Mouse (Mus musculus) spleen, postnatal 14 days (tissue): Measurements from ENCODE around the gene Pxdn.

Experiments
- DNase-seq, 2 experiments: peaks; one replicate each; pipeline ENCODE4 v3.0.0; 2021 to 2022; ENCODE audit warnings: low spot score in 2 of 2

Gene Pxdn

DNA sequence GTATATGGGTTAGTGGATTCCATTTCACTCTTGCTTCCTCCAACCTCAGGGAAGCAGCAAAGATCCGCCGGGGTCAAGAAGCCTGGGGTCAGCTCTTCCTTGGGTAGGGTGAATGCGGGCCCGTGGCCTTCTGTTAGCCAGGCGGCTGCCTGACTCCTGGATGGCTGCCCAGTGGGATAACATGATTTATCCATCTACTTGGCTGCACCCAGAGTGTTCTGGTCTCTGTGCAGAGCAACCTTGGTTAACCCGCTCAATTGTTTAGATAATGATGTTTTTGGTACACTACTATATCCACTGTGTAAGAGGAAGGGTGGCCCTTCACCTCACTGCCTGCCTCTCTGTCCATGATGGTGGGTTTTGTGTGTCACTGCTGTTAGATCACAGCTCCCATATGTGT lies 14.7 kb downstream of the Pxdn start:
- DNase-seq = no peak

GRCm38 (mm10) chr12:29953999-29954398 lies 16.6 kb downstream of the Pxdn start:
- no peak for DNase-seq

DNA sequence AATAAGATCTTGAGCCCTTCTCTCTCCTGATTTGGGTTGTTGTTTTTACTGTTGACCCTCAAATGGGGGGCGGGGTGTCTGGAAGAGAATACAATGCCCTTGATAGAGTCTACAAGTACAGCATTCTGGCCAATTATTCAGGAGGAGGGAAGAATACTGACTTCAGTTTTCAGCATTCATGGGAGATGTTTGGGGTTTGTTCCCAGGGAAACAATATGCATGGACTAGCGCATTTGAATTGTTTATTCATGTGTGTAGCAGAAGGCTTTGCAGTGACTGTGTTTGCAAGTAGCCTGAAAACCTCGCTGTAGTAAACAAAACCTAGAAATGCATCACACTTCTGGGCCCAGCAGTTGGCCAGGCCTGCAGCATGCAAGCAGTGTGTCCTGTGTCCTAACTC lies 17.1 kb downstream of the Pxdn start:
- DNase-seq = no peak

DNA sequence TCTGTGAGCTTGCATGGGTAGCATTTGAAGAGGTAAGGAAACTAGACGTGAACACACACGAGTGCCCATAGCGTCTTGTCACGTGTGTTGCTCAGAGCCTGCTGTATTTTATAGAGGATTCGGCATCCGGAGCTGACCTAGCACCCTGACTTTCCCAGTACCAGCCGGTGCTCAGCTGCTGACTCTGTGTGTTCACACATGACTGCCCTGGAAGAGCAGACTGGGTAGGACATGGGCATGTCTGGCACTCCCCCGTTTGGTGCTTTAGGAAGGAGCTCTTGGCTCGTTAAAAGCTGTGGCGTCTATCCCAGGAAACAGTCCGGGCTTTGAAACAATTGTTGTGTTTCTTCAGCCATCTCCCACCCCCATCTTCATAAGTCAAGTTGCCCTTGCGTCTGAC lies 19.6 kb downstream of the Pxdn start:
- DNase-seq = no peak

GRCm38 (mm10) chr12:29958637-29959036 lies 21.2 kb downstream of the Pxdn start:
- DNase-seq = no peak

- DNase-seq = no peak
Measured at GRCm38 (mm10) chr12:29961041-29961440, 23.6 kb downstream of the Pxdn start.

DNA sequence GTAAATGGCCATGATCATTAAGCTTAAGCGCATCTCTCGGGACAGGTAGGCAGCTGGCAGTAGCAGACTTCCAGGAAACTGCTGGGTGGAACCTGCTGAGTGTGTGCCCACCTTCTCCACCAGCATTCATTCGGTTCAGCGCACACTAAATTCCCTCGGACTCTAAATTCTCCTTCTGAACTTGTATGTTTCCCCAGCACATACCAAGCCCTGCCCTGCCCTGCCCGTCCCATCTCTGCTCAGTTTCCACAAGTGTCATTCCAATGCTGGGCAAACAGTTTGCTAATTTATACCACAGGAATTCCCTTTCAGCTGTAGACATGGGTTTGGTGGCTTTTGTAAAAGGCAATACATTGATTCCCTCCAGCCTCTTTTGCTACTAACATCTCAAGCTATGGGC lies 27.6 kb downstream of the Pxdn start:
- DNase-seq = no peak

- DNase-seq = no peak
Measured at GRCm38 (mm10) chr12:29971795-29972464, 34.5 kb downstream of the Pxdn start.

DNA sequence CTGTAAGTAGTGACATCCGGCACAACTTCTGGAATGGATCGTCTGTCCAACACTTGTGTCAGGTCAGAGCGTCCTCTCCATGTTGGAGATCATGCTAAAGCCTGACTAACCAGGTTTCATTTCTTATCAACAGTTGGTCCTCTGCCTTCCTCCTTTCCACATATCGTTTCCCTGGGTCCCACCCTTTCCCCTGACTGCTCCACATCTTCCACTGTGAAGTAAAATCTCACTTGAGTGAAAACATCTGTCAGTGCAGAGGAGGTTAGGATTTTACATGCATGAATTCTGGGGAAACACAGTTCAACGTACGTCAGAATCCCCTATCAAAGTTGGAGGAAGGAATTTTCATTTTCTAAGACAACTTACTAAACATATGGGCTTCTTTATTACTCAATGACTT lies 35.1 kb downstream of the Pxdn start:
- no peak for DNase-seq

GRCm38 (mm10) chr12:29980076-29980475 lies 42.7 kb downstream of the Pxdn start:
- DNase-seq = no peak

GRCm38 (mm10) chr12:29981722-29982293 lies 44.4 kb downstream of the Pxdn start:
- DNase-seq = no peak

DNA sequence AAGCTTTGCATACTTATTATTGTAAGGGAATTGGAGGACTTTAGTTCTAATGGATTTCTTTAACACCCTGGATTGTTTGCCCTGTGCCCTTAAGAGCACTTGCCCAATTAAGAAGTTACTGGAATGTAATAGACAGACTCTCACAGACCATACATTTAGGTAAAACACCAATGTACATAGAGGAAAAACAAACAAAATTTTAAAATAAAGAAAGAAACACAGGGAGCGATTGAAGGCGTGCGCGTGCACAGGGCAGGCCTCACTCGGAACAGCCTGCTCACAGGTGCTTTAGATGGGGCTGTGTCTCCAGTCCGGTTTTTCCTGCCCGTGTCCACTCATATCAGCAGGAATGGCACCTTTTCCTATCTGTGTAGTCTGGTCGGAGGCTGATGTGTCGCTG lies 45.8 kb downstream of the Pxdn start:
- DNase-seq = no peak

DNA sequence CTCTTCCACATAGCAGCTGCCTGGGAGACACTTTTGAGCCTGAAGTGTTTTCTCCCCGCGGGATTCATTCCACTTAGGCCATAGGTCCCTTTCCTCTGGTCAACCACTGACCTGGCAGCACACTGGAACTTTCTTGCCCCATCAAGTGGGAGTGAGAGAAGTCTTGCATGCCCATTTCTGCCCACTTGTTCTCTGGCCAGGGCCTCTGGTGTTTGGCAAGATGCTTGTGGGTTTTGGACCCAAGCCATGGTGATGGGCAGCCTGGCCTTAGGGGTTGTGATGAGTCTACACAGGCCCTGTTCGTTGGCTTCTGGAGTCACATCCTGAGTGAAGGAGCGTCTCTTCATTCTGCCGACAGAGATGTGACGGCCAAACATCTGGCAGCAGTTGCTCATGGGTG lies 47.7 kb downstream of the Pxdn start:
- no peak for DNase-seq

DNA sequence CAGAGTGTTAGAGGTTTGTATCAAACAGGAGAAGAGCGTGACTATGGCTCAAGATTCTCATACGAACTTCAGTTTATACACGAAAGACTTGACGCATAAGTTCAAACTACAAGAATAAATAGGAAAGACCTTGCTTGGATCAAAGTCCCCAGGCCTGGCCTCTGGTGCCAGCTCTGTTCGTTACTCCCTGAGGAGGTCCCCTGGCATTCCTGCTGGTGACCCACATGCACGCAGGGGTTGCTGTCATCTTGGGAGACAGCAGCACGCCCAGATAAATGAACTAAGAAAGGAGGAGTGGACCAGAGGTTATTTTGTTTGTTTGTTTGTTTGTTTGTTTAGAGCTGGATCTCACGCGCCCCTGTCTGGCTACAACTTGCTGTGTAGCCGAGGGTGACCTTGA lies 48.8 kb downstream of the Pxdn start:
- DNase-seq = no peak

GRCm38 (mm10) chr12:29998895-29999294 lies 61.5 kb downstream of the Pxdn start:
- DNase-seq = no peak

DNA sequence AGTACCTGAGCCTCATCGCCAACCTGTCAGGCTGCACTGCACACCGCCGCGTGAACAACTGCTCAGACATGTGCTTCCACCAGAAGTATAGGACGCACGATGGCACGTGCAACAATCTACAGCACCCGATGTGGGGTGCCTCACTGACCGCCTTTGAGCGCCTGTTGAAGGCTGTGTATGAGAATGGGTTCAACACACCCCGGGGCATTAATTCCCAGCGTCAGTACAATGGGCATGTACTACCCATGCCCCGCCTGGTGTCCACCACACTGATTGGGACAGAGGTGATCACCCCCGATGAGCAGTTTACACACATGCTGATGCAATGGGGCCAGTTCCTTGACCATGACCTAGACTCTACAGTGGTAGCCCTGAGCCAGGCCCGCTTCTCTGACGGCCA lies 64.5 kb downstream of the Pxdn start:
- no peak for DNase-seq

GRCm38 (mm10) chr12:30003680-30004364 lies 66.4 kb downstream of the Pxdn start:
- DNase-seq = no peak

GRCm38 (mm10) chr12:30004365-30004723 lies 66.9 kb downstream of the Pxdn start:
- no peak for DNase-seq

GRCm38 (mm10) chr12:30006586-30006985 lies 69.2 kb downstream of the Pxdn start:
- DNase-seq = no peak

GRCm38 (mm10) chr12:30008741-30009140 lies 71.3 kb downstream of the Pxdn start:
- DNase-seq = no peak

- no peak for DNase-seq
Measured at GRCm38 (mm10) chr12:30015501-30015900, 78.1 kb downstream of the Pxdn start.

DNA sequence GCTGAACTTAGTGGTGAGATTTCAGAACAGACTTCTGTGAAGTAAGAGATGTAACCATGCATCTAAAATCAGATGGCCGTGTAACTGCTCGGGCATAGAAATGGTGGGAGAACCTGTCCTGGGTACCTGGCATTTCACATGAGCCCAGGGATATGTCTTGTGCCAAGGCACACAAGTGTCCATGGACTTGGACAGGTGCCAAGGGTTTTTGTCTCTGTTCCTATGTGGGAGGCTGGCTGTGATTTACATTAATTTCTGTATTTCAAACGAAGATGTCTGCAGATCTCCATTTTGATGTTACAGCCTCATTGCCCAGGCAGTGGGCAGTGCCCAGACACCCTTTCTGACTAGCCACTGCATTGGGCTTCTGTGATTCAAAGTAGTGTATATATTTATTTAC lies 79.7 kb downstream of the Pxdn start:
- no peak for DNase-seq

- no peak for DNase-seq
Measured at GRCm38 (mm10) chr12:30020447-30020846, 83.0 kb downstream of the Pxdn start.
